Mouse (Mus musculus) midbrain, embryonic 13.5 days (tissue): ENCODE data around the gene Arhgap40. TPM values are rescaled to one million over a fixed set of nuclear protein-coding genes. Genes with fewer than 3 reads are reported as not detected.

ENCODE experiments used
- ATAC-seq: fragments of 200-750 bp; cut with Nextera tagmentation; 2 replicates; pipeline ENCODE4 v1.8.0; 2017; ENCODE audit warnings: mild to moderate bottlenecking, moderate TSS enrichment, moderate library complexity
- H3K27ac ChIP-seq: fragments of 300-500 bp; sonication (generic); 2 replicates; pipeline ENCODE4 v1.5.1; 2015; ENCODE audit warnings: inconsistent platforms, mild to moderate bottlenecking, moderate library complexity
- H3K27me3 ChIP-seq: fragments of 300-500 bp; sonication (generic); 2 replicates; pipeline ENCODE4 v1.6.1; 2015; ENCODE audit warnings: mild to moderate bottlenecking, inconsistent platforms
- H3K36me3 ChIP-seq: fragments of 300-500 bp; sonication (generic); 2 replicates; pipeline ENCODE4 v1.6.1; 2015; ENCODE audit warnings: mild to moderate bottlenecking, inconsistent platforms
- H3K4me1 ChIP-seq: fragments of 300-500 bp; sonication (generic); replicated peaks from 2 replicates; pipeline ENCODE4 v1.6.1; 2015; ENCODE audit warnings: inconsistent platforms
- H3K4me2 ChIP-seq: fragments of 300-500 bp; sonication (generic); replicated peaks from 2 replicates; pipeline ENCODE4 v1.6.1; 2015; ENCODE audit warnings: moderate library complexity, mild to moderate bottlenecking, inconsistent platforms
- H3K4me3 ChIP-seq: fragments of 300-500 bp; sonication (generic); replicated peaks from 2 replicates; pipeline ENCODE4 v1.5.1; 2015; ENCODE audit warnings: mild to moderate bottlenecking, inconsistent platforms
- H3K9ac ChIP-seq: fragments of 300-500 bp; sonication (generic); replicated peaks from 2 replicates; pipeline ENCODE4 v1.6.1; 2015; ENCODE audit warnings: mild to moderate bottlenecking, inconsistent platforms
- H3K9me3 ChIP-seq: fragments of 300-500 bp; sonication (generic); 2 replicates; pipeline ENCODE4 v1.6.1; 2016; ENCODE audit warnings: mild to moderate bottlenecking, inconsistent platforms
- WGBS: fragments of 180-500 bp; shearing (Covaris S2); methylation state at CpG from one replicate; pipeline ENCODE4 v1.1.7; 2015; 5-methylcytosine and 5-hydroxymethylcytosine counted together
- polyA plus RNA-seq: library from polyadenylated mRNA; unstranded; fragments of >200 nt; fragmentation: Nextera tagmentation; extraction: Ambion mirVana; gene quantifications from 2 replicates; pipeline ENCODE4 v1.2.1, GENCODE M21; 2015

Arhgap40 gene
- polyA plus RNA-seq, 1 experiment from 2014 or later: 0.58 TPM

DNA sequence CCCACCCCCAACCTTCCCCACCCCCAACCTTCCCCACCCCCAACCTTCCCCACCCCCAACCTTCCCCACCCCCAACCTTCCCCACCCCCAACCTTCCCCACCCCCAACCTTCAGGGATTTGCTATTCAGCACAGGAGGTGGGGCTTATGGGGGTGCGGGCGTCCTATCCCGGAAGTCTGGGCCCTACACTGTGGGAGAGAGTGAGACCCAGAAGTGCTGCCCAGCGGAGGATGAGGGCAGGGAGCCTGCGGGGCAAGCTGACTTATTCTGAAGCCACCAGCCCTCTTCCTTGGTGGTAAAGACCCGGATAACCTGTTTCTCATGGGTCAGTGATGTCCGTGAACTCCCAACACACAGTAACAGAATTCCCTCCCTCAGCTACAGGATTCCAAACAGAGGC is 42.7 kb downstream of the Arhgap40 start:
- Histone ChIP-seq H3K27me3 (peaks cover 44% of the 10 kb centered on the region), H3K4me1 (peaks cover 46% of the 10 kb centered on the region), H3K36me3 (no peaks in the 10 kb centered on the region), H3K9ac (no peak overlapping the region), H3K9me3 (no peaks in the 10 kb centered on the region), H3K27ac (no peak overlapping the region), H3K4me2 (peak overlapping the region; percentile 54), H3K4me3 (no peak overlapping the region; the same call in 1 of the 2 replicates)
- no peak for ATAC-seq
- 3% methylated on average over 7 of the region's 7 CpGs for WGBS

DNA sequence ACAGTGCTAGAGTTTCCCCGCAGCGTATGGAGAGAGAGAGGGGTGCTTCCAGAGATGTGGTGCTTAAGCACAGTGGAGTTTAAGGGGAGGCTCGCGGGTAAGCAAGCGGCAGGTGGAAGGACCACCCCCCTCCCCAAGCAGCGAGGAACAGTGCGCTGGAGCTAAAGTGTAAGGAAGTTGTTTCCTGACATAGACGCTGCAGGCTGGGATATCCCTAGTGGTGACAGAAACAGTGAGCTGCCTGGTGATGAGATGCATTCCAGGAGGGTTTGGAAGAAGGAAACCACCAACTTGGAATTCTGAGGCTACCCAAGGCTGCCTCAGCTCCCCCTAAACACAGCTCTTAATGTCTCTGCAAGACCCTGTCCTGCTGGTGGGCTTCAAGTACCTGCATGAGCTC is 43.2 kb downstream of the Arhgap40 start:
- peak; percentile 11 for ATAC-seq
- no peaks in the 10 kb centered on the region for H3K36me3 ChIP-seq
- no peaks in the 10 kb centered on the region for H3K9me3 ChIP-seq
- 0% methylated on average over 8 of the region's 8 CpGs for WGBS
- H3K4me2 ChIP-seq: peak overlapping the region; percentile 54
- peak overlapping the region; percentile 52 for H3K27ac ChIP-seq
- peaks cover 38% of the 10 kb centered on the region for H3K27me3 ChIP-seq
- H3K9ac ChIP-seq: no peak overlapping the region; the same call in 1 of the 2 replicates
- H3K4me3 ChIP-seq: peak overlapping the region; percentile 28
- H3K4me1 ChIP-seq: peaks cover 48% of the 10 kb centered on the region

DNA sequence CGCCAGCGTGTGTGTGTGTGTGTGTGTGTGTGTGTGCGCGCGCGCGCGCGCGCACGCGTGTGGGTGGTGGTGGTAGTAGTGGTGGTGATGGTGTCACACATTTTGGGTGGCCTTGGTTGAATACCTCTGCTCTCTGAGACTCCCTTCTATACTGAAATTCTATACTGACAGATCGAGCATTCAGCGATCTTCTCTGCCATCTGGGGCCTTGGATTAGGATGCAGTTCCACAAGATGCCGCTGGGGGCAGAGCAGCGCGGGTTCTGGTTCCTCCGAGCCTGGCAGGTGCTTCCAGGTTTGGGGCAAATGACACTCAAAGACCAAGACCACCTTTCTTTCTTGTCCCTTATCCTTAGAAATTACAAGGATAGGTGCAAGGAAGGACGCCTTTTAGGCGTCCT is 43.6 kb downstream of the Arhgap40 start:
- Histone ChIP-seq H3K4me1 (peaks cover 49% of the 10 kb centered on the region), H3K27me3 (peaks cover 36% of the 10 kb centered on the region), H3K9me3 (no peaks in the 10 kb centered on the region), H3K4me3 (peak overlapping the region; percentile 28), H3K27ac (peak overlapping the region; percentile 61), H3K4me2 (peak overlapping the region; percentile 54), H3K36me3 (no peaks in the 10 kb centered on the region), H3K9ac (no peak overlapping the region)
- 0% methylated on average over 20 of the region's 20 CpGs for WGBS
- ATAC-seq: peak; percentile 65

DNA sequence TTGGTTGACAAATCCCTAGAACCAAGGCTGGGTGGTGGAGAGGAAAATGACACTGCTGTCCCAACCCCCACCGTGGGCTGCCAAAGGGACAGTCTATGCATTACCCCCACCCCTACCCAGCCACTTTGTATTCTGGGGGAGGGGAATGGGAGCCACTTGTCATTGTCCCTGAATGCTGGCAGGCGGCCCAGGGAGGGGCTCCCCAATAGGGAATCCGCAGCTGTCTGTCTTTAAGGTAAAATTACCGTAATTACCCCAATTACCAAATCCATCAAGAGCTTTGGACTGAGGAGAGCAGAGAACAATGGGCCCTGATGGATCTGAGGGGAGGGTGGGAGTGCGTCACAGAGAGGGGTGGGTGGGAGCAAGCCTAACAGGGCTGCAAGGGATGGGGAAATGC is 44.2 kb downstream of the Arhgap40 start:
- peaks cover 55% of the 10 kb centered on the region for H3K4me1 ChIP-seq
- peaks cover 32% of the 10 kb centered on the region for H3K27me3 ChIP-seq
- no peaks in the 10 kb centered on the region for H3K36me3 ChIP-seq
- 1% methylated on average over 5 of the region's 5 CpGs for WGBS
- no peaks in the 10 kb centered on the region for H3K9me3 ChIP-seq
- no peak overlapping the region for H3K4me3 ChIP-seq
- ATAC-seq: peak; percentile 12
- peak overlapping the region; percentile 61 for H3K27ac ChIP-seq
- H3K4me2 ChIP-seq: peak overlapping the region; percentile 54
- no peak overlapping the region for H3K9ac ChIP-seq

DNA sequence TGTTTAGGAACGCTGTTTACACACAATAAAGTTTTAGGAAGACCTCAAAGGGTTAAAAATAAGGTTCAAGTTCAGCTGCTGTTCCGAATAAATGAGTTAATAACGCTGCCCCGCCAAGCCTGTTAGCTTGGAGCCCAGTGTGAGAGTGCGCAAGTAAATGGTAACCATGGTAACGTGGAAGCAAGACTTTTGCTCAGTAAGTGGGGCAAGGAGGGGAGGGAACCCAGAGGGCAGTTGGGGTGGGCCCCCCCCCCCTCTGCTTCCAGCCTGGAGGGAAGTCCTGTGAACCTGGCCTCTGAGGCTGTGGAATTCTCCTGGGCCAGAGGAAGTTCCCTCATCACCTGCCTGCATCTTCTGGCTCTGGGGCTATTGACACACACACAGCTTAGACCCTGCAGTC is 47.3 kb downstream of the Arhgap40 start:
- no peaks in the 10 kb centered on the region for H3K9me3 ChIP-seq

DNA sequence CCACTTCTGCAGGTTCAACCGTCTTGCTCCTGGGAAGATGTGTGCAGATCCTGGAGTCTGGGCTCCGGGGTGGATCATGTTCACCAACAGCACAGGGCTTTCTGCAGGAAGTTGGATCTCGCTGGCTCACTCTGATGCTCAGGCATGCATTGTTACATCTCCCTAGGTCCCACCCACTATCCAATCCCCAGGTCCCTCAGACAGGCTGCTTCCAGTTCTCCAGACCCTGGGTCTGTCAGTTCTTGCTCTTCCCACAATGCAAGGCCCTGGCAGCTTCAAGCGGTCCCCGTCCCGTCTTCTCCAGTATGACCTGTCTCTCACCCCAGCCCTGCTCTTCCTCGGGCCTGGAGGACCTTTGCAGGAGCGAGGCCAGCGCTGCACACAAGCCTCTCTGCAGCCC is 48.2 kb downstream of the Arhgap40 start:
- peak; percentile 12; the same call in 1 of the 2 replicates for ATAC-seq
- WGBS: 20% methylated on average over 9 of the region's 9 CpGs
- no peaks in the 10 kb centered on the region for H3K9me3 ChIP-seq
- peak overlapping the region; percentile 28 for H3K9ac ChIP-seq
- peaks cover 57% of the 10 kb centered on the region for H3K4me1 ChIP-seq
- H3K4me2 ChIP-seq: peak overlapping the region; percentile 26
- H3K36me3 ChIP-seq: no peaks in the 10 kb centered on the region
- peak overlapping the region; percentile 94 for H3K27ac ChIP-seq
- peaks cover 7% of the 10 kb centered on the region; the same call in 1 of the 2 replicates for H3K27me3 ChIP-seq
- H3K4me3 ChIP-seq: no peak overlapping the region

More for the DNA sequence above, 47.3 kb downstream of the Arhgap40 start:
- WGBS: 19% methylated on average over 6 of the region's 6 CpGs
- Histone ChIP-seq H3K4me2 (peak overlapping the region; percentile 26; the same call in 1 of the 2 replicates), H3K4me3 (no peak overlapping the region), H3K36me3 (no peaks in the 10 kb centered on the region), H3K27me3 (peaks cover 10% of the 10 kb centered on the region; the same call in 1 of the 2 replicates), H3K4me1 (peaks cover 60% of the 10 kb centered on the region), H3K27ac (peak overlapping the region; percentile 94), H3K9ac (0 out of 2 replicates have a peak overlapping the region, but pooled peaks have one; percentile 15)
- no peak for ATAC-seq

DNA sequence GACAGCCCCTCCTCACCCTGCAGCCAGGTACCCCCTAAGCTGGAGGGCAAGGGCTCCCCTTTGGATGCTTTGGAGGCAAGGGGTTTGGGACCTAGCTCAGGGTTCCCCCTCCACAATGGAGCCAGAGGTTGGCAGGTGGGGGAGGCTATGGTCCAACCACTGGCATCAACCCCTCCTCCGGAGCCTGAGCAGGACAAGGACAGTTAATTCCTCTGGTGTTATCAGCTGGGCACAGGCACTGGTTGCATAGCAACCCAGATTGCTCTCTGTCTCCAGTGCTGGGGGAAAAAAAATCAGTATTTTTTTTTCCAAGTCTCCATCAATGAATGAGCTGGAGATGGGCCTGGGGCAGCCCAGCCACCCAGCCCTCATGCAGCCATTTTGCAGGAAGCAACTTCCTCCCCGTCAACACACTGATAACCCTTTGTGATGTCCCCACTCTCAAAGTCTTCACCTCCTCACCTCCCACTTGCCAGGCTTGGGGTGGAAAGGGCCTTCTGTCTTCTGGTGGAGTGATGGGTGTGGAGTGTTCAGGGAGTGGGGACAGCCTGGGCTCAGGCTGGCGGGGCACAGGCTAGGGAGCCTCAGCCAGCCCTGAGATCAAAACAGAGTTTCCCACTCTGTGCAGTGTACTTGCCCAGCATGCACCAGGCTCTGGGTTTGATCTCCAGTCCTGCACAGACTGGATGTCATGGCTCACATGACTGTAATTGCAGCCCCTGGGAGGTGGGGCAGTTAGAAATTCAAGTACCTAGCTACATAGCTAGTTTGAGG is 49.0 kb downstream of the Arhgap40 start:
- peak overlapping the region; percentile 28 for H3K9ac ChIP-seq

DNA sequence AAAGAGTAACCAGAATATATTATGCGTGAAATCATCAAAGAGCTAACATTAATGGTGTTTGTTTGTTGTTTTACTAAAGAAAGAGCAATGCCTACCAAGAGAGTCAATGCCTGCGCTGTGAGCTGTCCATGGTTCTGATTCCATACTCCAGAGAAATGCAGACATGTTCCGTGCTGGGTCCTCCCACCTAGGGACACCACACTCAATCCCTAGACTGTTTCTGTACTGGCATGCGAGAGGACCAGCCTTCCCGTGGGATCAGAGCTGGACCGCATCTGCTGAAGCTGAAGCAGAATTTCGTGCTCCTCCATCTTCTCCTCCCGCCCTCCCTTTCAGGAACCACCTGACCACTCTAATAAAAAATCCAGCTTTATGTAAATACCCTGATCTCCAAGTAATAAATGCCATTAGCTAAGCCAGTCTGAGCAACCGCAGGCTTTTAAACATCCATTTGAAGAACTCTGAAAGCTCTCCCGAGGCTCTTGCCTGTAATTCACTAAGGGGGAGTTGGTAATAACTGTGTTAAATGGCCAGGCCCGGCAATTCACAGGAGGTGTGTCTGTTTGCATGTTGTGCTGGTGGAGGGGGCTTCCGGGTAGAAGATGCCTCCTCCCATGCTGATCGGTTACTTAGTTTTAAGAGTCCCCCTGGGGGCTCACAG is 58.0 kb downstream of the Arhgap40 start:
- H3K27me3 ChIP-seq: peaks cover 17% of the 10 kb centered on the region
- no peak overlapping the region for H3K9ac ChIP-seq
- no peak overlapping the region for H3K4me3 ChIP-seq
- peak overlapping the region; percentile 21 for H3K27ac ChIP-seq
- peaks cover 27% of the 10 kb centered on the region for H3K4me1 ChIP-seq
- no peaks in the 10 kb centered on the region for H3K9me3 ChIP-seq
- no peak overlapping the region for H3K4me2 ChIP-seq
- H3K36me3 ChIP-seq: no peaks in the 10 kb centered on the region
- 21% methylated on average over 13 of the region's 13 CpGs for WGBS
- ATAC-seq: peak; percentile 46

More for the DNA sequence above, 49.0 kb downstream of the Arhgap40 start:
- WGBS: 33% methylated on average over 3 of the region's 3 CpGs
- Histone ChIP-seq H3K27me3 (peaks cover 13% of the 10 kb centered on the region; the same call in 1 of the 2 replicates), H3K4me3 (no peak overlapping the region), H3K4me2 (peak overlapping the region; percentile 25), H3K36me3 (no peaks in the 10 kb centered on the region), H3K9me3 (no peaks in the 10 kb centered on the region), H3K4me1 (peaks cover 51% of the 10 kb centered on the region), H3K27ac (peak overlapping the region; percentile 94)
- peak; percentile 86 for ATAC-seq

DNA sequence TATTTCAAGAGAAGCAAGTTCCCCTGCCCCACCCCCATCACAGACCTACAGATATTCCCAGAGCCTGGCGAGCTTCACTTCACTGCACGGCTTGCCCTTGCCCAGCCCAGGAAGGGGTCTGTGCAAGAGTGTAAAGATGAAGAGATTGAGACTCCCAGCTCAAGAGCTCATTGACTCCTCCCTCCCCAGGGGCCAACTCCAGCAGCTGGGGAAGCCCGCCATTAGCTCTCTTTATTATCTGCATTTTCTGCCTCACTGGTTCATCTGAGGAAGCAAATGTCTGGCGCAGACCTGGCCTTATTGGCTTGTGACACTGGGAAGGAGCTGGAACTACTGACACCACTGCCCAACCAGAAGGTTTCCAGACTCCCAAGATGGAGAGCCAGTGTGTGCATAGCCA is 67.4 kb downstream of the Arhgap40 start:
- Histone ChIP-seq H3K4me1 (peaks cover 10% of the 10 kb centered on the region), H3K9me3 (no peaks in the 10 kb centered on the region), H3K27ac (peak overlapping the region; percentile 4; the same call in 1 of the 2 replicates), H3K4me2 (no peak overlapping the region), H3K36me3 (no peaks in the 10 kb centered on the region), H3K27me3 (peaks cover 10% of the 10 kb centered on the region; the same call in 1 of the 2 replicates), H3K4me3 (no peak overlapping the region), H3K9ac (no peak overlapping the region)
- 34% methylated on average over 4 of the region's 4 CpGs for WGBS
- no peak for ATAC-seq

DNA sequence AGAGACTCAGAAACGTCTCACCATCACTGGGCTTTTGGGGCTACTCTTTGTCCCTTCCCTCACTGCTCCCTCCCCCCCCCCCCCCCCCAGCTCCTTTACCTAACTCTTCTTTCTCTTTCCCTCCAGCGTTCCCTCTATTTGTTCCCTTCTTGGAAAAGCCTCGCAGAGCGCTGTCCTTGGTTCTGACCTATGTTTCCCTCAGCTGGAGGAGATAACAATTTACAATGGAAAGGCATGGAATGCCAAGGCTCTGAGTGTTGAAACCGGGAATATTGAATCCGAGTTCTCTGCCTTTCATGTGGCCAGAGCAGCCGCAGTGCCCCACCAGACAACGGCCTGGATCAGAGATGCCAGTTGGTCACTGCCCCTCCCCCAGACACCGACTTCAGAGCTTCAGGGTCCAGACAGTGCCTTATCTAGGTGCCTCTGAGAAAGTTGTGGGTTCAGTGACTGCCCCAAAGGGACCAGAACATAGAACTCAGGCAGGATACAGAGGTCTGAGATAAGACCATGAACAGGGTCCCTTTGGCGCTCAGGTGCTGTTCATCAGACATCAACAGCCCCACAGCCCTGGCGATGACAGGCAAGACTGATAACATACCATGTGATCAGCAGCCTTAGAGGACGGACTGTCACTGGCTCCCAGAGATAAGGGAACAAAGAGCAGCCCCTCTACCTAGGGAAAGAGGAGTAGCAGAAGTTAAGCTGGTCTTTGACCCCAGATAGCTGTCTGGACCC is 72.2 kb downstream of the Arhgap40 start:
- 10% methylated on average over 12 of the region's 12 CpGs for WGBS
- H3K4me1 ChIP-seq: peaks cover 30% of the 10 kb centered on the region
- no peaks in the 10 kb centered on the region for H3K9me3 ChIP-seq
- no peak overlapping the region for H3K4me3 ChIP-seq
- peak; percentile 59 for ATAC-seq
- 0 out of 2 replicates have a peak overlapping the region, but pooled peaks have one; percentile 35 for H3K27ac ChIP-seq
- H3K4me2 ChIP-seq: no peak overlapping the region
- no peaks in the 10 kb centered on the region for H3K36me3 ChIP-seq
- no peak overlapping the region for H3K9ac ChIP-seq
- peaks cover 7% of the 10 kb centered on the region; the same call in 1 of the 2 replicates for H3K27me3 ChIP-seq

DNA sequence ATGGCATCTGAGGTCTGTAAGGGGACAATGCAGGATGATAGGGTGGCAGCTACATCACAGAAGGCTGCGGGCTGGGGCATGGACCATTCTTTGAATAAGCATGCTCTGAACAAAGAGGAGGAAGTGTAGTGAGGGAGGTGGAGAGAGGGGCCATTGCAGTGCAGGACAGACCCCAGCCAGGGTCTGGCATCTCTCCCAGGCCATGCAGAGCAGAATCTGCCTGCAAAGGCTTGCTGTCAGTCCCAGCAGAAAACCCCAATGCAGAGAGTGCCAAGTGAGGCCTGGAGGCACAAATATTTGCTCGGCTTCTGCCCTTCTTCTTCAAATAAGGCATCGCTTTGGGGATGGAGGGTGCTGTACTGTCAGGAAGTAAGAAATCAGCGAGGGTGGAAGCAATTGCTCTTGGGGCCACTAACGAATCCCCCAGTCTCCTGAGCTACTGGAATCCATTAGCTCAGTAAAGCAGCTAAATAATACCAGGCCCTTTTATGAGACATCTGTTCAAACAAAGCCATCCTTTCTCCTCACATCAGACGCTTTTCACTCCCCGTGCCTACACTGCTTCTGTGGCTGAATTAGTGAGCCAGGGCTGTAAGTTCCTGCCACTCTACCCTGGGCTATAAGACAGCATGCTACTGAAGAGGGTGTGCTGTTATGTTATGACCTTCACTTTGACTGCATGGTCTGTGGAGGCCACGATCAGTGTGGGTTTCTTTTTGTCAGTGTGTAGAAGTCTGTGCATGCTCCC is 76.1 kb downstream of the Arhgap40 start:
- no peaks in the 10 kb centered on the region for H3K9me3 ChIP-seq
- WGBS: 29% methylated on average over 8 of the region's 8 CpGs
- H3K4me2 ChIP-seq: no peak overlapping the region
- H3K36me3 ChIP-seq: no peaks in the 10 kb centered on the region
- no peak overlapping the region for H3K4me3 ChIP-seq
- H3K4me1 ChIP-seq: peaks cover 31% of the 10 kb centered on the region
- ATAC-seq: peak; percentile 55
- H3K27ac ChIP-seq: peak overlapping the region; percentile 75
- no peaks in the 10 kb centered on the region; the same call in 1 of the 2 replicates for H3K27me3 ChIP-seq
- H3K9ac ChIP-seq: 0 out of 2 replicates have a peak overlapping the region, but pooled peaks have one; percentile 16
